Mouse (Mus musculus): ENCODE data around the gene Myh3. TPM values are rescaled to one million over a fixed set of nuclear protein-coding genes. Genes with fewer than 3 reads are reported as not detected.

Myh3 gene
- polyA plus RNA-seq, 1 experiment from 2014 or later = 40.3 TPM

GRCm38 (mm10) chr11:67119539-67120070 is 41.5 kb downstream of the Myh3 start:
- WGBS = 43% methylated on average over 4 of the region's 4 CpGs

GRCm38 (mm10) chr11:67120697-67121294 is 42.7 kb downstream of the Myh3 start:
- Histone ChIP-seq H3K36me3 (ENCODE audit: control insufficient read depth, insufficient read depth, low read length) (no peaks in the 10 kb centered on the region), H3K4me2 (ENCODE audit: low read depth, low read length) (no peak overlapping the region), H3K27me3 (ENCODE audit: control insufficient read depth, insufficient read depth, low read length) (no peaks in the 10 kb centered on the region), H3K4me3 (replicated peaks; ENCODE audit: low read length) (no peak overlapping the region), H3K9ac (ENCODE audit: low read length) (no peak overlapping the region), H3K9me3 (replicated peaks; ENCODE audit: control insufficient read depth, low read length) (no peaks in the 10 kb centered on the region), H3K4me1 (ENCODE audit: control insufficient read depth, insufficient read depth, low read length) (no peaks in the 10 kb centered on the region), H3K27ac (ENCODE audit: low read length) (no peak overlapping the region)
- WGBS = 67% methylated on average over 12 of the region's 12 CpGs
- no peak for ATAC-seq (ENCODE audit: insufficient read depth, low FRiP score)

More at GRCm38 (mm10) chr11:67119539-67120070, 41.5 kb downstream of the Myh3 start:
- Histone ChIP-seq H3K27me3 (ENCODE audit: control insufficient read depth, insufficient read depth, low read length) (no peaks in the 10 kb centered on the region), H3K4me2 (ENCODE audit: low read depth, low read length) (no peak overlapping the region), H3K4me3 (replicated peaks; ENCODE audit: low read length) (no peak overlapping the region), H3K36me3 (ENCODE audit: control insufficient read depth, insufficient read depth, low read length) (no peaks in the 10 kb centered on the region), H3K9ac (ENCODE audit: low read length) (no peak overlapping the region), H3K27ac (ENCODE audit: low read length) (no peak overlapping the region), H3K4me1 (ENCODE audit: control insufficient read depth, insufficient read depth, low read length) (no peaks in the 10 kb centered on the region), H3K9me3 (replicated peaks; ENCODE audit: control insufficient read depth, low read length) (no peaks in the 10 kb centered on the region)
- no peak for ATAC-seq (ENCODE audit: insufficient read depth, low FRiP score)

GRCm38 (mm10) chr11:67124943-67125342 is 46.8 kb downstream of the Myh3 start:
- no peak for ATAC-seq (ENCODE audit: insufficient read depth, low FRiP score)
- Histone ChIP-seq H3K36me3 (ENCODE audit: control insufficient read depth, insufficient read depth, low read length) (no peaks in the 10 kb centered on the region), H3K4me3 (replicated peaks; ENCODE audit: low read length) (no peak overlapping the region), H3K9me3 (replicated peaks; ENCODE audit: control insufficient read depth, low read length) (no peaks in the 10 kb centered on the region), H3K4me2 (ENCODE audit: low read depth, low read length) (no peak overlapping the region), H3K4me1 (ENCODE audit: control insufficient read depth, insufficient read depth, low read length) (no peaks in the 10 kb centered on the region), H3K9ac (ENCODE audit: low read length) (no peak overlapping the region), H3K27ac (ENCODE audit: low read length) (no peak overlapping the region), H3K27me3 (ENCODE audit: control insufficient read depth, insufficient read depth, low read length) (no peaks in the 10 kb centered on the region)
- WGBS = 80% methylated on average over 7 of the region's 7 CpGs

GRCm38 (mm10) chr11:67125361-67125760 is 47.3 kb downstream of the Myh3 start:
- no peak overlapping the region for H3K27ac ChIP-seq (ENCODE audit: low read length)
- no peaks in the 10 kb centered on the region for H3K36me3 ChIP-seq (ENCODE audit: control insufficient read depth, insufficient read depth, low read length)
- no peak overlapping the region for H3K4me2 ChIP-seq (ENCODE audit: low read depth, low read length)
- 75% methylated on average over 17 of the region's 17 CpGs for WGBS
- H3K9ac ChIP-seq (ENCODE audit: low read length) = no peak overlapping the region
- no peaks in the 10 kb centered on the region for H3K9me3 ChIP-seq (replicated peaks; ENCODE audit: control insufficient read depth, low read length)
- H3K27me3 ChIP-seq (ENCODE audit: control insufficient read depth, insufficient read depth, low read length) = no peaks in the 10 kb centered on the region
- ATAC-seq (ENCODE audit: insufficient read depth, low FRiP score) = no peak
- no peak overlapping the region for H3K4me3 ChIP-seq (replicated peaks; ENCODE audit: low read length)
- no peaks in the 10 kb centered on the region for H3K4me1 ChIP-seq (ENCODE audit: control insufficient read depth, insufficient read depth, low read length)

- Histone ChIP-seq H3K4me1 (ENCODE audit: control insufficient read depth, insufficient read depth, low read length) (no peaks in the 10 kb centered on the region), H3K27ac (ENCODE audit: low read length) (no peak overlapping the region), H3K27me3 (ENCODE audit: control insufficient read depth, insufficient read depth, low read length) (no peaks in the 10 kb centered on the region), H3K9me3 (replicated peaks; ENCODE audit: control insufficient read depth, low read length) (no peaks in the 10 kb centered on the region), H3K36me3 (ENCODE audit: control insufficient read depth, insufficient read depth, low read length) (no peaks in the 10 kb centered on the region), H3K4me3 (replicated peaks; ENCODE audit: low read length) (no peak overlapping the region), H3K4me2 (ENCODE audit: low read depth, low read length) (no peak overlapping the region), H3K9ac (ENCODE audit: low read length) (no peak overlapping the region)
- 78% methylated on average over 2 of the region's 2 CpGs for WGBS
- no peak for ATAC-seq (ENCODE audit: insufficient read depth, low FRiP score)
These were observed 55.4 kb downstream of the Myh3 start for GRCm38 (mm10) chr11:67133526-67133925.

- WGBS = 70% methylated on average over 6 of the region's 6 CpGs
- H3K27me3 ChIP-seq (ENCODE audit: control insufficient read depth, insufficient read depth, low read length) = no peaks in the 10 kb centered on the region
- H3K9ac ChIP-seq (ENCODE audit: low read length) = no peak overlapping the region
- H3K4me3 ChIP-seq (replicated peaks; ENCODE audit: low read length) = no peak overlapping the region
- no peaks in the 10 kb centered on the region for H3K4me1 ChIP-seq (ENCODE audit: control insufficient read depth, insufficient read depth, low read length)
- no peak overlapping the region for H3K27ac ChIP-seq (ENCODE audit: low read length)
- H3K9me3 ChIP-seq (replicated peaks; ENCODE audit: control insufficient read depth, low read length) = no peaks in the 10 kb centered on the region
- no peak overlapping the region for H3K4me2 ChIP-seq (ENCODE audit: low read depth, low read length)
- no peaks in the 10 kb centered on the region for H3K36me3 ChIP-seq (ENCODE audit: control insufficient read depth, insufficient read depth, low read length)
- no peak for ATAC-seq (ENCODE audit: insufficient read depth, low FRiP score)
These were observed 56.6 kb downstream of the Myh3 start for GRCm38 (mm10) chr11:67134654-67135053.

- Histone ChIP-seq H3K27me3 (ENCODE audit: control insufficient read depth, insufficient read depth, low read length) (no peaks in the 10 kb centered on the region), H3K36me3 (ENCODE audit: control insufficient read depth, insufficient read depth, low read length) (no peaks in the 10 kb centered on the region), H3K9ac (ENCODE audit: low read length) (no peak overlapping the region), H3K4me3 (replicated peaks; ENCODE audit: low read length) (no peak overlapping the region), H3K4me1 (ENCODE audit: control insufficient read depth, insufficient read depth, low read length) (no peaks in the 10 kb centered on the region), H3K9me3 (replicated peaks; ENCODE audit: control insufficient read depth, low read length) (no peaks in the 10 kb centered on the region), H3K4me2 (ENCODE audit: low read depth, low read length) (no peak overlapping the region), H3K27ac (ENCODE audit: low read length) (no peak overlapping the region)
- 90% methylated on average over 2 of the region's 2 CpGs for WGBS
- ATAC-seq (ENCODE audit: insufficient read depth, low FRiP score) = no peak
These were observed 57.4 kb downstream of the Myh3 start for GRCm38 (mm10) chr11:67135532-67135931.

- ATAC-seq (ENCODE audit: insufficient read depth, low FRiP score) = no peak
- Histone ChIP-seq H3K9me3 (replicated peaks; ENCODE audit: control insufficient read depth, low read length) (no peaks in the 10 kb centered on the region), H3K9ac (ENCODE audit: low read length) (no peak overlapping the region), H3K4me2 (ENCODE audit: low read depth, low read length) (no peak overlapping the region), H3K4me1 (ENCODE audit: control insufficient read depth, insufficient read depth, low read length) (no peaks in the 10 kb centered on the region), H3K27me3 (ENCODE audit: control insufficient read depth, insufficient read depth, low read length) (no peaks in the 10 kb centered on the region), H3K4me3 (replicated peaks; ENCODE audit: low read length) (no peak overlapping the region), H3K27ac (ENCODE audit: low read length) (no peak overlapping the region), H3K36me3 (ENCODE audit: control insufficient read depth, insufficient read depth, low read length) (no peaks in the 10 kb centered on the region)
- 26% methylated on average over 8 of the region's 8 CpGs for WGBS
These were observed 61.5 kb downstream of the Myh3 start for GRCm38 (mm10) chr11:67139556-67139955.

GRCm38 (mm10) chr11:67140175-67140574 is 62.1 kb downstream of the Myh3 start:
- no peak overlapping the region for H3K27ac ChIP-seq (ENCODE audit: low read length)
- WGBS = 37% methylated on average over 5 of the region's 5 CpGs
- no peak for ATAC-seq (ENCODE audit: insufficient read depth, low FRiP score)

More at GRCm38 (mm10) chr11:67140175-67140574, 62.1 kb downstream of the Myh3 start:
- H3K9me3 ChIP-seq (replicated peaks; ENCODE audit: control insufficient read depth, low read length) = no peaks in the 10 kb centered on the region
- H3K4me2 ChIP-seq (ENCODE audit: low read depth, low read length) = no peak overlapping the region
- H3K27me3 ChIP-seq (ENCODE audit: control insufficient read depth, insufficient read depth, low read length) = no peaks in the 10 kb centered on the region
- H3K9ac ChIP-seq (ENCODE audit: low read length) = no peak overlapping the region
- H3K36me3 ChIP-seq (ENCODE audit: control insufficient read depth, insufficient read depth, low read length) = no peaks in the 10 kb centered on the region
- H3K4me3 ChIP-seq (replicated peaks; ENCODE audit: low read length) = no peak overlapping the region
- no peaks in the 10 kb centered on the region for H3K4me1 ChIP-seq (ENCODE audit: control insufficient read depth, insufficient read depth, low read length)
